Mouse (Mus musculus) heart, adult 10 weeks (tissue): ENCODE measurements around the gene Pet100. TPM values are rescaled to one million over a fixed set of nuclear protein-coding genes. Genes with fewer than 3 reads are reported as not detected.

Source experiments
- polyA plus RNA-seq: library from polyadenylated mRNA; stranded (reverse); fragments of 350-450 nt; fragmentation: Illumina TruSeq; extraction: RNeasy Lipid Tissue Mini Kit (QIAGEN cat#74804); gene quantifications from one replicate; pipeline ENCODE4 v1.2.3, GENCODE M21; 2014; ENCODE audit warnings: low read depth, low replicate concordance

Gene Pet100
- polyA plus RNA-seq = 38.0 TPM

DNA sequence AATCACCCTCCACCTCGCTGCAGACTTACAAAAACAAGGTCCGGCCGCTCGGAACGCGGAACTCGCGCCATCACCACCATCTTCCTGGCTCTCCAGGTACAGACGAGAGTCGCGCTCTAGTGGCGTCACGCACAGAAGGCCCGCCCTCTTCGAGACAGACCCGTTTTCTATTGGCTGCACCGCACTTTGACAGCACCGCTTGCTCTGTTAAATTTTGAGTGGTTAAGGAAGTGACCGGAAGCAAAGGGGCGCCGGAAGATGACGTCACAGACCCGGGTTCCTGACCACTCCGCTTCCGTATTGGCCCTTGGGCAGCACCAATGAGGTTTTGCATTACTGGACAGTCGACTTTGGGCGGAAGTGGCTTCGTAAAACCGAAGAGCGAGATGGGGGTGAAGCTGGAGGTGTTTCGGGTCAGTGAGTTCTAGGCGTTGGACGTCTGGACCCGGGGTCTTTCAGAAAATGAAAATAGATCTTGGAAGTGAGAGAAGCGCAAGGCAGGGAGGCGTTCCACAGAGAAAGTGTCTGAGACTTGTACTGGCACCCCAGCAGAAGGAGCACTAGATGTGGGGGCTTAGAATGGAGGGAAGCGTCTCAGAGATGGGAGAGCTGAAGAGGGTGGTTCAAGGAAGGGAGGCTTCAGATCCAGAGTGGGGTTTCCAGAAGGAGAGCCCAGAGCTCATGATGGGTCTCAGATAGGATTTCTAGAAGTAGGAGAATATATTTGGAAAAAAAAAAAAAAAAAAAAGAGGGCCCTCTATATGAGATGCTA, at the start of gene Pet100, which contains the start of gene Xab2:
Pet100 (plus strand) TSS at position 350 of the 772 bp plus-strand sequence.
Xab2 (minus strand) TSS at position 118 of the 772 bp plus-strand sequence.

DNA sequence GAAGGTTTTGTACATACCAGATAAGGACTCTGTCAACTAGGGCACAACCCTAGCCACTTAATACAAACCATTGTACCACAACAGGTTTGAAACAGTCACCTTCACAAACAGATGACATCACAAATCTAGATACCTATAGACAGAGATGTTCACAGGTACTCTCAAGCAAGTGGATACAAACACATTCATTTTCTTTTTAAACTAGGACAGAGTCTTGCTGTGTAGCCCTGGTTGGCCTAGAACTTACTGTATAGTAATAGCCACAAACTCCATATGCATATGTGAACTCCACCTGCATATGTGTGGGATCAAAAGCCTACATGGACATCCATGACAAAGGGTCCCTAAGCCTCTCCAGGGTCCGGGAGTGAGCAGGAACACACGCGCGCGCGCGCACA, 34.4 kb upstream of the Pet100 start, which contains the start of gene Camsap3:
Camsap3 (plus strand) TSS at position 301 of the 398 bp plus-strand sequence.

DNA sequence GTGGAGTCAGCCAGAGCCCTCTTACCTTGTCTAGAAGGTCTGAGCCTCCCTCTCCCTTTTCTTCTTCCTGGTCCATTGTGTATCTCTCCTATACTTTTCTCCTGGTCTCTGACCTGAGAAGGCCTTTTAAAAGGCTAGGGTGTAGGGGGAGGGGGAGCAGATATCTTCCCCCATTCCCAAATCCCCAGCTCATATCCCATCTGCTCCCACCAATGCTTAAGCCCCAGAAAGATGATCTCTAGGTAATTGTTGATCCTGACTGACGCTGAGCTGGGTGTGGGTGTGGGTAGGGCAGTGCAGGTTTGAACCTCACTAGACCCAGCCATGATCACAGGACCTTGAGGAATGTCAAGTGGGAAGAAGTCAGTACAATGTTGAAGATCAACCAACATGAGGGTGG, 4.1 kb downstream of the Pet100 start, which contains the start of gene Pcp2:
Pcp2 (minus strand) TSS at position 101 of the 400 bp plus-strand sequence.

DNA sequence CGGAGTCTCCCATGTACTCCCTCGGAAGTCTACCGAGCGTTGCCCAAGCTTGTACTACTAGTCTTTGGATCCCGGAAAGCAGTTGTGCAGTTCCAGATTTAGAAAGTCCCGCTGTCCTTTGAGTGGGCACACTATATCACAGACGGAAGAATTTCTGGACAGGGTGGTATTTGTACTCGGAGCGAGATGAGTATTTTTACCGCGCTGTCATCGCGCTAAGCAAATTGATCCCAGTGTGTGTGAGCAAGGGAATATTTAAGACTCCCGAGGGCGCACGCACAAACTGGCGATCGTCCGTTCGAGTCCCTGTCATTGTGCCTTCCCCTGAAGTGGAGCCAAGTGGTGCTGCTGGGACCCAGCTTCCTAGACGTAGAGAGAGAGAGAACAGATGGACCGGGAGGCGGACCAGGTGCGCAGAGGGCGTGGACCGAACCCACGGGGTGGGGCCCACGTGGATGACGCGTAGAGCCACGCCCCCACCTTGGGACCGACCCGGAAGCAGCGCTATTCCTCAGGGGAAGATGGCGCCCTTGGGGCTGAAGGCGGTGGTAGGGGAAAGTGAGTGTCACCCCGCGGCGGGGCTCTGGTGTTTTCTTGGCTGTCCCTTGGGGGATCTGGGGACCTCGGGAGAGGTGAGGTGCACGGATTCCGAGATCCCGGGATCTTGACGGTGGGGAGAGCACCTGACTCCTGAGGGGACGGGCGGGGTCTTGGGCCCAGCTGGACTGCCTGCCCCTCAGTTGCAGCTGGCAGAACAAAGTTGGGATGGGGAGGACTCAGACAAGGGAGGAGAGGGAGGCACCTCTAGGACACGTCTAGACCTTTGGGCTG, 9.5 kb downstream of the Pet100 start, which contains the start of gene Stxbp2:
Stxbp2 (plus strand) TSS at position 309 of the 831 bp plus-strand sequence.

DNA sequence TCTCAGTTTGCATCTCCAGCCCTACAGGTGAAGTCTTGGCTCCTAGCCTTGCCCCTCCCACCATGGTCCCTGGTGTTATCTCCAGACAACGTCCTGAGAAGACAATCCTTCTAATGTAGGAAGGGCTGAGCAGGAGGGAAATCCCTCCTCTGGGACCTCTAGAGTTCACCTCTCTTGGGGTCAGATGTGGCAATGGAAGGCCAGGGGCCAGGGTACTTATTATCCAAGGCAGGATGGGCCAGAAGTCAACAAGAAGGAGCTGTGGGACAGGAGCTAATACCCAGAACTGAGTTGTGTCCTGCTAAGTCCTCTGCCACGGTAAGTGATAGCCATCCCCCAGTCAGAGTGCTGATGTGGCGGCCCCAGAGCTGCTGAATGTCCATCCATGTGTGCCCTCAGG, 34.2 kb downstream of the Pet100 start, which contains the start of gene Retn:
Retn (plus strand) TSS at position 245 of the 400 bp plus-strand sequence.

DNA sequence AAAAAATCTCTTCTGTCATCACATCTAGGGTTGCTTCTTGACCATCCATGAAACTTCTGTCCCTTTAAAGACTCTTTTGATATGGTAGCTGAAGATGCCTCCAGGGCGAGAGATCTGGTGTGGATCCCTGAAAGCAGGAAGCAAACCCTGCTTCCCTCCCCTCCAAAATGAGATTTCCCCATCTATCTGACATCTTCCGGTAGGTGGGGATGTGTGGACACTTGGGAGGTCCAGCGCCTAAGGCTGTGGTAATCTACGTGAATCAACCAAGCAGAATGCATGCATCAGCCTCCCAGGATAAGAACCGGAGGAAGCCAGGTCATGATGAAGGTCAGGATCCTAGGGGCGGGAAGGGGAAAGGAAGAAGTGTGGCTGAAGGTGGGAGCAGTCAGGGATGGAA, 44.2 kb downstream of the Pet100 start, which contains the start of gene Mcemp1:
Mcemp1 (plus strand) TSS at position 248 of the 400 bp plus-strand sequence.

DNA sequence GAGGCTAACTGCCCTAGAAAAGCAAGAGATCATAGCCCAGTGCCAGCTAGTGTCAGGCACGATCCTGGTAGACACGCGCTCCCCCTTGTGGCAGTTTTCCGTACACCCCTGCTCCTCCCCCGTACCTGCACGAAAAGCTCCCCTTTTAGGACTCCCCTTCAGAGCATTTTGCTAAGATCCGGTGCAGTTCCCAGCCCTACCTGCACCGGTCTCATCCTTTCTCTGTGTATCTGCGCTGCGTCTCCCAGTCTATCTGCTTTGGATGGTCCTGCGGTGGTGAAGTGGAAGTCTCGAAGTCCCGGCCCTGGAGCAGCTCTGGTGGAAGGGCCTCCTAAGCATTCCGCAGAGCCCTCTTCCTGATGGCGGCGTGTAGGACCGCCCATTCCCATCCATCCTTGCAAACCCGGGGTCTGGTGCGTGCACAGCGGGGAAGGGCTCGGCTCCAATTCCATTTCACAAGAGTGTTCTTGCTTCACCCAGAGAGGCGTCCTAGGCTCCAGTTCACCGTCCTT, 50.7 kb downstream of the Pet100 start, which contains the start of gene Fcor:
Fcor (minus strand) TSS at position 383 of the 512 bp plus-strand sequence.

Other genes with a start within 250 kb of the Pet100 start
- 10.9 TPM for gene Arhgef18, start 228.5 kb upstream of the Pet100 start, polyA plus RNA-seq
- 3.0 TPM for gene Pex11g, start 153.9 kb upstream of the Pet100 start, polyA plus RNA-seq
- gene Tex45, start 150.7 kb upstream of the Pet100 start, polyA plus RNA-seq = not detected
- gene Zfp358, start 128.4 kb upstream of the Pet100 start, polyA plus RNA-seq = 28.6 TPM
- 39.1 TPM for gene Mcoln1, start 121.1 kb upstream of the Pet100 start, polyA plus RNA-seq
- gene Pnpla6, start 106.2 kb upstream of the Pet100 start, polyA plus RNA-seq = 19.1 TPM
- not detected for gene C330021F23Rik, start 53.6 kb upstream of the Pet100 start, polyA plus RNA-seq
- 1.6 TPM for gene Camsap3, start 34.3 kb upstream of the Pet100 start, polyA plus RNA-seq
- gene Xab2, start 232 bp upstream of the Pet100 start, polyA plus RNA-seq = 16.1 TPM
- not detected for gene Pcp2, start 4.0 kb downstream of the Pet100 start, polyA plus RNA-seq
- 9.3 TPM for gene Stxbp2, start 9.4 kb downstream of the Pet100 start, polyA plus RNA-seq
- gene Retn, start 34.2 kb downstream of the Pet100 start, polyA plus RNA-seq = 5.4 TPM
- gene Mcemp1, start 44.2 kb downstream of the Pet100 start, polyA plus RNA-seq = not detected
- gene Fcor, start 50.8 kb downstream of the Pet100 start, polyA plus RNA-seq = 5.2 TPM
- gene Trappc5, start 54.8 kb downstream of the Pet100 start, polyA plus RNA-seq = 24.2 TPM
- gene Fcer2a, start 72.6 kb downstream of the Pet100 start, polyA plus RNA-seq = 0.73 TPM
- gene Clec4g, start 99.1 kb downstream of the Pet100 start, polyA plus RNA-seq = 0.99 TPM
- gene Cd209a, start 127.4 kb downstream of the Pet100 start, polyA plus RNA-seq = 0.76 TPM
- gene Cd209e, start 232.8 kb downstream of the Pet100 start, polyA plus RNA-seq = not detected